Mouse (Mus musculus) neural tube, embryonic 11.5 days (tissue): ENCODE data around the gene Gpx4. TPM values are rescaled to one million over a fixed set of nuclear protein-coding genes. Genes with fewer than 3 reads are reported as not detected.
"Not testable (repeated sequence)": the region's sequence is repeated elsewhere in the genome, so short reads cannot be mapped to it uniquely, and the experiment has no call there.

Experiments
- ATAC-seq: fragments of 200-750 bp; cut with Nextera tagmentation; 2 replicates; pipeline ENCODE4 v1.8.0; 2017; ENCODE audit warnings: moderate number of reproducible peaks, mild to moderate bottlenecking, moderate TSS enrichment, moderate library complexity; ENCODE audit not compliant: insufficient read depth, low FRiP score, low TSS enrichment
- DNase-seq: peaks from one replicate; pipeline ENCODE4 v3.0.0-alpha.2; 2015; ENCODE audit warnings: low spot score
- H3K27ac ChIP-seq: fragments of 300-500 bp; sonication (generic); 2 replicates; pipeline ENCODE4 v1.5.1; 2014; ENCODE audit warnings: low read depth, mild to moderate bottlenecking, low read length
- H3K27me3 ChIP-seq: fragments of 300-500 bp; sonication (generic); 2 replicates; pipeline ENCODE4 v1.6.1; 2014; ENCODE audit warnings: mild to moderate bottlenecking, low read length, mixed read lengths; ENCODE audit not compliant: control insufficient read depth, insufficient read depth
- H3K36me3 ChIP-seq: fragments of 300-500 bp; sonication (generic); 2 replicates; pipeline ENCODE4 v1.6.1; 2014; ENCODE audit warnings: mild to moderate bottlenecking, low read length, moderate library complexity, mixed read lengths; ENCODE audit not compliant: control insufficient read depth, insufficient read depth
- H3K4me1 ChIP-seq: fragments of 300-500 bp; sonication (generic); 2 replicates; pipeline ENCODE4 v1.6.1; 2014; ENCODE audit warnings: low read length, mixed read lengths; ENCODE audit not compliant: control insufficient read depth, insufficient read depth
- H3K4me2 ChIP-seq: fragments of 300-500 bp; sonication (generic); 2 replicates; pipeline ENCODE4 v1.6.1; 2014; ENCODE audit warnings: low read depth, mild to moderate bottlenecking, moderate library complexity
- H3K4me3 ChIP-seq: fragments of 300-500 bp; sonication (generic); 2 replicates; pipeline ENCODE4 v1.5.1; 2014; ENCODE audit warnings: low read depth, low read length
- H3K9ac ChIP-seq: fragments of 300-500 bp; sonication (generic); 2 replicates; pipeline ENCODE4 v1.6.1; 2014; ENCODE audit warnings: mild to moderate bottlenecking, low read length
- H3K9me3 ChIP-seq: fragments of 300-500 bp; sonication (generic); 2 replicates; pipeline ENCODE4 v1.6.1; 2016; ENCODE audit warnings: low read length; ENCODE audit not compliant: control insufficient read depth
- WGBS: fragments of 180-500 bp; shearing (Covaris S2); extraction: QIAGEN DNeasy Blood & Tissue Kit; methylation state at CpG from one replicate; pipeline ENCODE4 v1.1.7; 2014; 5-methylcytosine and 5-hydroxymethylcytosine counted together
- polyA plus RNA-seq: library from polyadenylated mRNA; unstranded; fragments of >200 nt; fragmentation: Nextera tagmentation; extraction: Ambion mirVana; gene quantifications from 2 replicates; pipeline ENCODE4 v1.2.1, GENCODE M21; 2014

Gpx4 gene
- polyA plus RNA-seq, 1 experiment from 2014 or later = 570 TPM

DNA sequence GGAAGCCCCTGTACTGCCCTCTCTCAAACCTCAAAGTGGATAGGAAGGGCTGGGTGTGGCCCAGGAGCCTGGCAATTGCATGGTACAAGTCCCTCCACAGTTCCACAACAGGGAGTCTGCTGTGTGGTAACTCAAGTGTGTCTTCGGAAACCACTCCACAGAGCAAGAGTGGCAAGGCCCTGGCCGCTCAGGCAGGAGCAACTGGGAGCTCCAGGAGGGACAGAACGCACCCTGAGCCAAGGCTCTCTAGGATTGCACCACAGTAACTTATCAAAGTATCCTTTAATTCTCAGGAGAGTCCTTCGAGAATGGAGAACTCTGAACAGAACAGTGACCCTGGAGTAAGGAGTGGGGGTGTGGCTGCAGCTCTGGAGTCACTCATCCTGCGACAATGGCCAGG lies 11.3 kb upstream of the Gpx4 start:
- peaks cover 11% of the 10 kb centered on the region for H3K4me1 ChIP-seq
- DNase-seq (no peak), ATAC-seq (no peak)
- H3K4me3 ChIP-seq = no peak overlapping the region
- H3K9ac ChIP-seq = no peak overlapping the region
- no peaks in the 10 kb centered on the region for H3K27me3 ChIP-seq
- H3K9me3 ChIP-seq = no peaks in the 10 kb centered on the region
- 96% methylated on average over 5 of the region's 5 CpGs for WGBS
- H3K36me3 ChIP-seq = peaks cover 23% of the 10 kb centered on the region
- H3K4me2 ChIP-seq = no peak overlapping the region
- no peak overlapping the region for H3K27ac ChIP-seq

GRCm38 (mm10) chr10:80036832-80037231 lies 10.1 kb upstream of the Gpx4 start:
- Histone ChIP-seq H3K27me3 (no peaks in the 10 kb centered on the region), H3K4me3 (no peak overlapping the region), H3K27ac (no peak overlapping the region), H3K4me2 (no peak overlapping the region), H3K9me3 (no peaks in the 10 kb centered on the region), H3K9ac (no peak overlapping the region), H3K36me3 (peaks cover 23% of the 10 kb centered on the region), H3K4me1 (peaks cover 11% of the 10 kb centered on the region)
- WGBS = 96% methylated on average over 13 of the region's 13 CpGs
- DNase-seq (no peak), ATAC-seq (no peak)

- H3K4me1 ChIP-seq = peaks cover 11% of the 10 kb centered on the region
- 0% methylated on average over 40 of the region's 40 CpGs for WGBS
- peaks cover 23% of the 10 kb centered on the region for H3K36me3 ChIP-seq
- ATAC-seq (peak; percentile 95), DNase-seq (peak; percentile 98)
- H3K4me3 ChIP-seq = peak within 1 kb of the TSS; percentile 87
- H3K27me3 ChIP-seq = no peaks in the 10 kb centered on the region
- peak within 1 kb of the TSS; percentile 85 for H3K4me2 ChIP-seq
- H3K27ac ChIP-seq = no peak within 1 kb of the TSS
- no peaks in the 10 kb centered on the region for H3K9me3 ChIP-seq
- H3K9ac ChIP-seq = peak within 1 kb of the TSS; percentile 81
These were observed 7.4 kb upstream of the Gpx4 start, which contains the start of gene Polr2e for GRCm38 (mm10) chr10:80039559-80039979. TSS of gene Polr2e (minus strand) at chr10:80039795.

GRCm38 (mm10) chr10:80041409-80042060 lies 5.4 kb upstream of the Gpx4 start:
- H3K27me3 ChIP-seq, H3K4me2 ChIP-seq, H3K4me3 ChIP-seq, ATAC-seq, H3K9me3 ChIP-seq, DNase-seq, H3K27ac ChIP-seq, H3K9ac ChIP-seq: not testable (repeated sequence)
- WGBS = 85% methylated on average over 8 of the region's 8 CpGs
- H3K4me1 ChIP-seq = peaks cover 11% of the 10 kb centered on the region
- H3K36me3 ChIP-seq = peaks cover 11% of the 10 kb centered on the region

- no peak overlapping the region for H3K4me3 ChIP-seq
- ATAC-seq (no peak), DNase-seq (peak; percentile 39)
- H3K9ac ChIP-seq = no peak overlapping the region
- H3K27me3 ChIP-seq = 0 out of 2 replicates have a peak, but pooled peaks cover 2% of the 10 kb centered on the region
- H3K36me3 ChIP-seq = no peaks in the 10 kb centered on the region
- peaks cover 14% of the 10 kb centered on the region for H3K4me1 ChIP-seq
- H3K9me3 ChIP-seq = no peaks in the 10 kb centered on the region
- WGBS = 33% methylated on average over 4 of the region's 4 CpGs
- H3K4me2 ChIP-seq = no peak overlapping the region
- H3K27ac ChIP-seq = peak overlapping the region; percentile 36; the same call in 1 of the 2 replicates
These were observed 2.9 kb upstream of the Gpx4 start for GRCm38 (mm10) chr10:80044087-80044486.

DNA sequence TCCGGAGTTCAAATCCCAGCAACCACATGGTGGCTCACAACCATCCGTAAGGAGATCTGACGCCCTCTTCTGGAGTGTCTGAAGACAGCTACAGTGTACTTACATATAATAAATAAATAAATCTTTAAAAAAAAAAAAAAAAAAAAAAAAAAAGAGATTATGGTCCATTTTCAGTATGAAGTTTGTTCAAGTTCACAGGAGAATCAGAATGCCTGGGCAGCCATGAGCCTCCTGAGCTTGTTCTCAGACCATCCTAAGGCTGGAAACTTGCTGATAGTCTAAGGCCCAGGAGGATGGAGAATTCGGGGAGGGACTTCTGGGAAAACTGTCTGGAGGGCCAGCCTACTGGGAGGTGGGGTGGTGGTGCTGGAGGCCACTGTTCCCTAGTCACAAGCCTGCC lies 1.6 kb upstream of the Gpx4 start:
- ATAC-seq, DNase-seq, H3K36me3 ChIP-seq, H3K9me3 ChIP-seq, H3K4me2 ChIP-seq, H3K27ac ChIP-seq, H3K4me3 ChIP-seq, H3K9ac ChIP-seq, H3K27me3 ChIP-seq: not testable (repeated sequence)
- WGBS = 67% methylated on average over 2 of the region's 4 CpGs
- H3K4me1 ChIP-seq = peaks cover 14% of the 10 kb centered on the region

GRCm38 (mm10) chr10:80045766-80046165 lies 1.2 kb upstream of the Gpx4 start:
- no peak overlapping the region for H3K9ac ChIP-seq
- no peak overlapping the region for H3K4me2 ChIP-seq
- peaks cover 14% of the 10 kb centered on the region for H3K4me1 ChIP-seq
- WGBS = 83% methylated on average over 5 of the region's 5 CpGs
- no peak overlapping the region for H3K4me3 ChIP-seq
- H3K27me3 ChIP-seq = 0 out of 2 replicates have a peak, but pooled peaks cover 2% of the 10 kb centered on the region
- H3K27ac ChIP-seq = no peak overlapping the region
- no peak for DNase-seq
- no peak for ATAC-seq
- no peaks in the 10 kb centered on the region for H3K9me3 ChIP-seq
- H3K36me3 ChIP-seq = no peaks in the 10 kb centered on the region

DNA sequence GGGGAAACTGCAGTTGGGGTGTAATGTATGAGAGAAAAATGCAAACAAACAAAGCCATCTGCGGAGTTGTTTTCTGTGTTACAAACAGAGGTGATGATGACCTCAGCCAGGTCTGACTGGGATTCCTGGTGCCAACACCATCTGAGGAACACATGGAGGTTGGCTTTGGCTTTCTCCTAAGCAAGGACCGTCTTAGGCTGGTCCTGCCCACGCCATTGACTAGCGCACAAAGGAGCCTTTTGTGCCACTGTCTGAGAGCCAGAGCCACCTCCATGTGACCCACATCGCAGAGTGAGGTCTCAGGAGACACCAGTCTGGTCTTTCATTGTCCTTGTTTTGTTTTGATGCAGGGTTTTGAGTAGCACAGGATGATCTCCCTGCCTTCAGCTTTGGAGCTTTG lies 1.4 kb downstream of the Gpx4 start:
- Histone ChIP-seq H3K36me3 (no peaks in the 10 kb centered on the region), H3K4me1 (peaks cover 14% of the 10 kb centered on the region), H3K27me3 (0 out of 2 replicates have a peak, but pooled peaks cover 2% of the 10 kb centered on the region), H3K9ac (peak overlapping the region; percentile 24; the same call in 1 of the 2 replicates), H3K9me3 (no peaks in the 10 kb centered on the region), H3K27ac (peak overlapping the region; percentile 73), H3K4me3 (no peak overlapping the region), H3K4me2 (no peak overlapping the region)
- WGBS = 14% methylated on average over 5 of the region's 5 CpGs
- no peak for ATAC-seq
- DNase-seq = peak; percentile 63

GRCm38 (mm10) chr10:80048834-80049233 lies 1.9 kb downstream of the Gpx4 start:
- Histone ChIP-seq H3K27me3 (0 out of 2 replicates have a peak, but pooled peaks cover 2% of the 10 kb centered on the region), H3K27ac (peak overlapping the region; percentile 73), H3K4me3 (no peak overlapping the region), H3K9ac (no peak overlapping the region), H3K4me2 (no peak overlapping the region), H3K9me3 (no peaks in the 10 kb centered on the region), H3K4me1 (peaks cover 14% of the 10 kb centered on the region), H3K36me3 (no peaks in the 10 kb centered on the region)
- DNase-seq (no peak), ATAC-seq (no peak)
- 72% methylated on average over 3 of the region's 3 CpGs for WGBS
